Mouse (Mus musculus): ENCODE measurements around the gene Papss1. TPM values are rescaled to one million over a fixed set of nuclear protein-coding genes. Genes with fewer than 3 reads are reported as not detected.

Gene Papss1
- polyA plus RNA-seq, 1 experiment from 2014 or later, result 66.5 TPM

DNA sequence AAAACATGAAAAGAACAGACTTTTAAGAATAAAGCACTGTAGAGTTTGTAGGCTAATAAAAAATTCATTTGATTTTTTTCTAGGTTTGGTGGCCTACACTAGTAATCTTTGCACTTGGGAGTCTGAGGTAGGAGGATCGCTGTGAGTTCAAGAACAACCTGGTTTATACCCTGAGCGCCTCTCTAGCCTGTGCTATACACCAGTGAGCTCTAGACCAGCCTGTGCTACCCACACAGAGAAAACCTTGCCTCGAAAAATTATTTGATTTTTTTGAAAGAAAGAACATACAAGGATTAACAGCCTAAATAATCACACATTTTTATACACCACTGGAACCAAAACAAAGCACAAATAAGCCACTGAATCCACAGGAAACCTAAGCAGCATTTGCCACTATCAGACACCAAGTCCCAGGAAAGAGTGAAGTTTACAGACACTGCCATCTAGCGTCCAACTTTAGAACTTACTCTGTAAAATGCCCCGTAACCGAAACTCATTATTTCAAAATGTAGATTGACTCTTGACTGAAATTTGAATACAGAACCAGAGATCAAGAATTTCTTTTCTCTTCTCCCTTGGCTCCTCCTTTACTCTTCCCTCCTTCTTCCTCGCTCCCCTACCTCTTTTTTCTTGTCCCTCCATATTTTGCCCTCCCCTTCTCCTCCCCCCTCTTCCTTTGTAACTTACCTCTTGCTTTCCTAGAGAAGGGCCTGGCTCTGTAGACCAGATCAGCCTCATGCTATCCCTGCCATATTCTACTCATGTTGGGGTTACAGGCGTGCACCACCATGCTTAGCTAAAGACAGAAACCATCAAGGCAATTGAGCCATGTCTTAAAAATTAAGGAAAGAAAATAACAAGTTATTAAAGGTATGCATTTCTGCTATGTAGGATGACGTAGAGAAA is 12.0 kb upstream of the Papss1 start:
- Histone ChIP-seq H3K4me1 (replicated peaks) (no peaks in the 10 kb centered on the region), H3K27ac (no peak overlapping the region), H3K36me3 (no peaks in the 10 kb centered on the region), H3K27me3 (ENCODE audit: insufficient read depth, poor library complexity, severe bottlenecking) (no peaks in the 10 kb centered on the region), H3K9me3 (no peaks in the 10 kb centered on the region), H3K4me3 (no peak overlapping the region)
- 47% methylated on average over 9 of the region's 9 CpGs for WGBS
- no peak for DNase-seq (ENCODE audit: low spot score)

DNA sequence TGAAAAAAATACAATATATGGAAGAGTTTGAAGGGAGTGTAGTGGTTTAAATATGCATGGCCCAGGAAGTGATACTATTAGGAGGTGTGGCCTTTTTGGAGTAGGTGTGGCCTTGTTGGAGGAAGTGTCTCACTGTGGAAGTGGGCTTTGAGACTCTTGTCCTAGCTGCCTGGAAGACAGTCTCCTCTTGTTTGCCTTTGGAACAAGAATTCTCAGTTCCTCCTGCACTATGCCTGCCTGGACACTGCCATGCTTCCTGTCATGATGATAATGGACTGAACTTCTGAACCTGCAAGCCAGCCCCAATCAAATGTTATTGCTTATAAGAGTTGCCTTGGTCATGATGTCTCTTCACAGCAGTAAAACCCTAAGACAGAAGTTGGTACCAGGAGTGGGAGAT is 8.8 kb upstream of the Papss1 start:
- Histone ChIP-seq H3K27me3 (ENCODE audit: insufficient read depth, poor library complexity, severe bottlenecking) (no peaks in the 10 kb centered on the region), H3K9me3 (no peaks in the 10 kb centered on the region), H3K36me3 (no peaks in the 10 kb centered on the region), H3K27ac (no peak overlapping the region), H3K4me3 (no peak overlapping the region), H3K4me1 (replicated peaks) (no peaks in the 10 kb centered on the region)
- no peak for DNase-seq (ENCODE audit: low spot score)

DNA sequence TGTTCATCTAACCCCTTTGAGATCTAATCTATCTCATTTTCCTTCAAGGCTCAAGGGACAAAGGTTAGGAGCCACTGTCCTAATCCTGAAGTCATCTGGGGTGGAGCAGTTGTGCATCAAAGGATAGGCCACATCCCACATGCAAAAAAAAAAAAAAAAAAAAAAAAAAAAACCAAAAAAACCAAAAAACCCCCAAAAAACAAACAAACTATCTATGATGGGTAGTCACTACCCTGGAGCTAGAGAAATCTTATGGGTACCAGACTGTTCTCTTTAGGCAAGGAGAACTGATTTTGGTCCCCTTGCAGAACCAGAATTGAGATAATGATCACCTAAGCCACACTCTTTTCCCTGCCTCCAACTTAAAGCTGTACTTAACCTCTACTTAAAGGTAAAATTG is 3.0 kb upstream of the Papss1 start:
- H3K27ac ChIP-seq, result no peak overlapping the region
- no peak overlapping the region for H3K4me3 ChIP-seq
- H3K4me1 ChIP-seq (replicated peaks), result peaks cover 23% of the 10 kb centered on the region
- H3K9me3 ChIP-seq, result no peaks in the 10 kb centered on the region
- no peaks in the 10 kb centered on the region for H3K27me3 ChIP-seq (ENCODE audit: insufficient read depth, poor library complexity, severe bottlenecking)
- H3K36me3 ChIP-seq, result no peaks in the 10 kb centered on the region
- DNase-seq (ENCODE audit: low spot score), result no peak

- H3K9me3 ChIP-seq, result no peaks in the 10 kb centered on the region
- peak overlapping the region; percentile 89 for H3K4me3 ChIP-seq
- 8% methylated on average over 9 of the region's 9 CpGs for WGBS
- H3K36me3 ChIP-seq, result peaks cover 7% of the 10 kb centered on the region; the same call in 1 of the 2 replicates
- DNase-seq (ENCODE audit: low spot score), result no peak
- H3K4me1 ChIP-seq (replicated peaks), result peaks cover 23% of the 10 kb centered on the region
- H3K27ac ChIP-seq, result peak overlapping the region; percentile 96
- H3K27me3 ChIP-seq (ENCODE audit: insufficient read depth, poor library complexity, severe bottlenecking), result no peaks in the 10 kb centered on the region
Measured at GRCm38 (mm10) chr3:131565257-131565610, 666 bp downstream of the Papss1 start.

- H3K36me3 ChIP-seq, result peaks cover 12% of the 10 kb centered on the region; the same call in 1 of the 2 replicates
- no peaks in the 10 kb centered on the region for H3K9me3 ChIP-seq
- peaks cover 23% of the 10 kb centered on the region for H3K4me1 ChIP-seq (replicated peaks)
- no peak overlapping the region for H3K27ac ChIP-seq
- peak overlapping the region; percentile 89; the same call in 1 of the 2 replicates for H3K4me3 ChIP-seq
- no peaks in the 10 kb centered on the region for H3K27me3 ChIP-seq (ENCODE audit: insufficient read depth, poor library complexity, severe bottlenecking)
- 92% methylated on average over 2 of the region's 2 CpGs for WGBS
- no peak for DNase-seq (ENCODE audit: low spot score)
Measured at GRCm38 (mm10) chr3:131566281-131566680, 1.7 kb downstream of the Papss1 start.

DNA sequence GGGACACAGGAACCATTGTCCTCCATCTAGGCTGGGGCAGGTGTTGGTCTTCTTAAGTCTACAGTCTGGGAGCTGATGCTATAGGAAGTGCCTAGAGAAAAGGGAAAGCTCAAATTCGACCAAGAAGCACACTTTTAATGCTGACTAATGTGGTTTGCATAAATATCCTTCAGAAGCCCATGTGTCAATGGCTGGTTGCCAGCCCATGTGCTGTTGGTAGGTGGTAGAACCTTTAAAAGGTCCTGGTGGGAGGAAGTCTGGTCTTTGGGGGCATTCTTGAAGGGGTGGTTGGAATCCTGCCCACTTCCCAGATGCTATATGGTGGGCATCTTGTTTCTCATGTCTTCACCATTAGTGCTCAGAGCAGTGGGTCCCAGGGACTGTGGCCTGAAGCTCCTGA is 5.9 kb downstream of the Papss1 start:
- H3K36me3 ChIP-seq, result peaks cover 12% of the 10 kb centered on the region; the same call in 1 of the 2 replicates
- H3K27ac ChIP-seq, result no peak overlapping the region
- no peak for DNase-seq (ENCODE audit: low spot score)
- no peak overlapping the region for H3K4me3 ChIP-seq
- H3K4me1 ChIP-seq (replicated peaks), result peaks cover 11% of the 10 kb centered on the region
- H3K27me3 ChIP-seq (ENCODE audit: insufficient read depth, poor library complexity, severe bottlenecking), result no peaks in the 10 kb centered on the region
- 65% methylated on average over 1 of the region's 1 CpGs for WGBS
- no peaks in the 10 kb centered on the region for H3K9me3 ChIP-seq

- Histone ChIP-seq H3K4me3 (no peak overlapping the region), H3K4me1 (replicated peaks) (no peaks in the 10 kb centered on the region), H3K9me3 (no peaks in the 10 kb centered on the region), H3K27me3 (ENCODE audit: insufficient read depth, poor library complexity, severe bottlenecking) (no peaks in the 10 kb centered on the region), H3K36me3 (peaks cover 12% of the 10 kb centered on the region; the same call in 1 of the 2 replicates), H3K27ac (no peak overlapping the region)
- DNase-seq (ENCODE audit: low spot score), result no peak
- WGBS, result 86% methylated on average over 3 of the region's 3 CpGs
Measured at GRCm38 (mm10) chr3:131573555-131573954, 9.0 kb downstream of the Papss1 start.

- 91% methylated on average over 7 of the region's 7 CpGs for WGBS
- Histone ChIP-seq H3K4me3 (no peak overlapping the region), H3K4me1 (replicated peaks) (no peaks in the 10 kb centered on the region), H3K36me3 (peaks cover 40% of the 10 kb centered on the region), H3K27me3 (ENCODE audit: insufficient read depth, poor library complexity, severe bottlenecking) (no peaks in the 10 kb centered on the region), H3K27ac (no peak overlapping the region), H3K9me3 (no peaks in the 10 kb centered on the region)
- no peak for DNase-seq (ENCODE audit: low spot score)
Measured at GRCm38 (mm10) chr3:131578434-131579104, 14.0 kb downstream of the Papss1 start.

DNA sequence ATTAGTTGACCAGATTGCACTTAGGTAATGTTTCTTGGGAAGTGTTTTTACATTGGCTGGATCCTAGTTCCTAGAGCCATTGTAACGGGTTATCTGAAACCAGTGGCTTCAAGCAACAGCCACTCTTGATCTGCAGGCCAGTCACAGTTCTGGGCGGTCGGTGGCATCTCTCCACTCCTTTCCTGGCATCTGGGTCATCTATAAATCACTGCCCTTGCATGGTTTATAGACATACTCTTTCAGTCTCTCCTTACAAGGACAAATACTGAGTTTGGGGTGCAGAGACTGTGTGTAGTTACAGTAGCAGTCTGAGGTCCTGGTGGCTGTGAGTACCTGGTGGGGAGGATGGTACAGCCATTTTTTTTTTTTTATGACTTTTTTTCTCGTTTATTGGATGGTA is 15.5 kb downstream of the Papss1 start:
- H3K36me3 ChIP-seq, result peaks cover 55% of the 10 kb centered on the region
- DNase-seq (ENCODE audit: low spot score), result no peak
- 90% methylated on average over 4 of the region's 4 CpGs for WGBS

GRCm38 (mm10) chr3:131581096-131581495 is 16.5 kb downstream of the Papss1 start:
- no peak overlapping the region for H3K4me3 ChIP-seq
- no peak overlapping the region for H3K27ac ChIP-seq
- no peaks in the 10 kb centered on the region for H3K27me3 ChIP-seq (ENCODE audit: insufficient read depth, poor library complexity, severe bottlenecking)
- H3K4me1 ChIP-seq (replicated peaks), result no peaks in the 10 kb centered on the region
- H3K9me3 ChIP-seq, result no peaks in the 10 kb centered on the region
- no peak for DNase-seq (ENCODE audit: low spot score)
- H3K36me3 ChIP-seq, result peaks cover 65% of the 10 kb centered on the region
- 91% methylated on average over 7 of the region's 7 CpGs for WGBS

More for the DNA sequence above, 15.5 kb downstream of the Papss1 start:
- Histone ChIP-seq H3K27ac (no peak overlapping the region), H3K4me3 (no peak overlapping the region), H3K27me3 (ENCODE audit: insufficient read depth, poor library complexity, severe bottlenecking) (no peaks in the 10 kb centered on the region), H3K9me3 (no peaks in the 10 kb centered on the region), H3K4me1 (replicated peaks) (no peaks in the 10 kb centered on the region)

GRCm38 (mm10) chr3:131586818-131587217 is 22.2 kb downstream of the Papss1 start:
- 94% methylated on average over 3 of the region's 3 CpGs for WGBS
- H3K4me3 ChIP-seq, result no peak overlapping the region
- H3K27me3 ChIP-seq (ENCODE audit: insufficient read depth, poor library complexity, severe bottlenecking), result no peaks in the 10 kb centered on the region
- H3K36me3 ChIP-seq, result peaks cover 87% of the 10 kb centered on the region
- no peaks in the 10 kb centered on the region for H3K4me1 ChIP-seq (replicated peaks)
- no peak overlapping the region for H3K27ac ChIP-seq
- DNase-seq (ENCODE audit: low spot score), result no peak
- H3K9me3 ChIP-seq, result no peaks in the 10 kb centered on the region

DNA sequence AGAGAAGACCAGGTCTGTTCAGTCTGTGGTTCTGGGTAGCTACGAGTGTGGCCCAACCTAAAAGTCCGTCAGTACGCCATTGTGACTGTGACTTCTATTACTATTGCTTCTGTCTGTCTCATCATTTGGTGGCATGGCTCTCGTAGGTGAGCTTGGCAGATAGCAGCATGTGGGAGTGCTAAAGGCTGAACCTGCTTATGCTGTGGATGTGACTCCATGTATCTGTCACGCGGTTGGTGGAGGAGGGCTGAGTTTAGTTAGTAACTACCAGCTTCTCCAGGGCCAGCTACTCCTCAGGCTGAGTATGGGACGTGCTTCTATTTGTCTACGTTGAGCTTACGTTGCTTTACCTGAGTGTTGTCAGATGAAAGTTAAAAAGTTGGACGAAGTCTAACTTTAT is 23.4 kb downstream of the Papss1 start:
- 93% methylated on average over 10 of the region's 10 CpGs for WGBS
- H3K4me3 ChIP-seq, result no peak overlapping the region
- H3K4me1 ChIP-seq (replicated peaks), result no peaks in the 10 kb centered on the region
- DNase-seq (ENCODE audit: low spot score), result no peak
- H3K27ac ChIP-seq, result no peak overlapping the region
- peaks cover 86% of the 10 kb centered on the region for H3K36me3 ChIP-seq
- no peaks in the 10 kb centered on the region for H3K9me3 ChIP-seq
- no peaks in the 10 kb centered on the region for H3K27me3 ChIP-seq (ENCODE audit: insufficient read depth, poor library complexity, severe bottlenecking)

- Histone ChIP-seq H3K9me3 (no peaks in the 10 kb centered on the region), H3K27ac (no peak overlapping the region), H3K4me1 (replicated peaks) (no peaks in the 10 kb centered on the region), H3K4me3 (no peak overlapping the region), H3K36me3 (peaks cover 68% of the 10 kb centered on the region), H3K27me3 (ENCODE audit: insufficient read depth, poor library complexity, severe bottlenecking) (no peaks in the 10 kb centered on the region)
- WGBS, result 88% methylated on average over 15 of the region's 15 CpGs
- DNase-seq (ENCODE audit: low spot score), result no peak
Measured at GRCm38 (mm10) chr3:131593143-131593798, 28.7 kb downstream of the Papss1 start.
